Mouse (Mus musculus): ENCODE data around the gene Plppr3.

The Plppr3 gene

DNA sequence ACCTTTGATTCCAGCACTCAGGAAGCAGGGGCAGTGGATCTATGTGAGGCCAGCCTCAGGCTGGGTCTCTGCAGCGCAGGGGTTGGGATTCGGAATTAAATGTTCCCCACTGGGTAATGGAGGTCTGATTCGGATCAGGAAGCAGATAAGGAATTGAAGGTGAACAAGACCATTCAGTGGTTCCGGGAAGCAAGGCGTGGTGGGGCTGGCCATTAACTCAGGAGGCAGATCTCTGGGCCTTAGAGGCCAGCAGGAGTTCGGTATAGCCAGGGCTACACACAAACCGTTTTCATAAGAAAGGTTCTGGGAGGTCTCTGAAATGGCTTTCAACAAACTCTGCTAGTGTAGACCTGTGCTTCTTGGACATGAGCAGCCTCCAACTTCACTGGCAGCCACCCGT is 21.6 kb downstream of the Plppr3 start:
- no peak for DNase-seq (ENCODE audit: low read depth, low spot score)

GRCm38 (mm10) chr10:79852107-79852789 is 22.2 kb downstream of the Plppr3 start:
- DNase-seq (ENCODE audit: low read depth, low spot score) = no peak

DNA sequence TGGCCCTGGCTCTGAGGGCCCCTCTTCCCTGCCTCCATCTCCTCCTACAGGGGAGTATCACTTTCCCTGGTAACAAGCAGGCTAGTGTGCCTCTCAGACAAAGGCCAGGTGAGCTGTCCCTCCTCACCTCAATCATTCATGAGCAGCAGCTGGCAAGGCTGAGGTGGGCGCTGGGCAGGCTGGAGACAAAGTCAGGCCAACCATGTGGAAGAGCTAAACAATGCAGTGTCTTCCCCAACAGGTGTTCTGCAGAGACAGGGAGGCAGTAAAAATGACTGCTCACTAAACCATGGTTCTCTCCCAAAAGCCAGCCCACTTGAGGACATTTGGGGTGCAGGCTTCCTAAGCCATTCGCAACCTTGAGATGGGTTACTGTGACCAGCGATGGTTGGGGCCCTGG is 22.8 kb downstream of the Plppr3 start:
- DNase-seq (ENCODE audit: low read depth, low spot score) = no peak

GRCm38 (mm10) chr10:79849941-79850628 is 24.3 kb downstream of the Plppr3 start:
- no peak for DNase-seq (ENCODE audit: low read depth, low spot score)

DNA sequence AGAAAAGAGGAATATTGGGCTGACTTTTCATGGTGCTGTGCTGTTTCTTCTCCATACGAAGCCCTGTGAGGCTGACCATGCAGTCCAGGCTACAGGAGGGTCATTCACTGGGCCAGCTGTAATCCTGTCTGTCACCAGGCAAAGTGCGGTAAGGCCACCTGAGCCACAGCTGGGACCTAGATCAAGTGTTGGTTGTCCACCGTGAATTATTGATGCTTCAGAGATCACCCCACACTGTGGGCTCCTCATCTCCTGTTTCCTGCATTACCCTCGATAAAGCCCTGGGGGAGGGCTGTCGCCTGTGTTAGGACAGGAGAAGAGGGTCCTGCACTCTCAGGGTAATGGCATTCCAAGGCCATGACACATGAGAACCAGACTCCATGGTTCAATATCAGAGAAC is 27.9 kb downstream of the Plppr3 start:
- DNase-seq (ENCODE audit: low read depth, low spot score) = no peak

DNA sequence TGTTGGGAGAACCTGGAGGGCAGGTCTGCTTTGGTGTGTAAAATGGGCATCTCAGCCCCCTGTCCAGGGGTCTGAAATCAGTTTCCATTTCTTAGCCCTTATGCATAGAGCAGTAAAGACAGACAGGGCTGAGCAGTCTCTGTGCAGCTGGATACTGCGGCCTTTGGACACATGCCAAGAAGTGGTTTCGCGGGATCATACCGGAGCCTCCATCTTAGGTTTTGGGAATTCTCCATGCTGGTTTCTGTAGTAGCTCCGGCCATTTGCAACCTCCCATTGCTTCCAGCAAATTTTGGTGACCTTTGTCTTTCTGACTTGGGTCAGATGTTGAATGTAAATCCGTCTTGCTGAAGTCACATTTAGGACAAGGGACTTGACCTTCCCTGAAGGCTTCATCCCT is 31.0 kb downstream of the Plppr3 start:
- no peak for DNase-seq (ENCODE audit: low read depth, low spot score)

DNA sequence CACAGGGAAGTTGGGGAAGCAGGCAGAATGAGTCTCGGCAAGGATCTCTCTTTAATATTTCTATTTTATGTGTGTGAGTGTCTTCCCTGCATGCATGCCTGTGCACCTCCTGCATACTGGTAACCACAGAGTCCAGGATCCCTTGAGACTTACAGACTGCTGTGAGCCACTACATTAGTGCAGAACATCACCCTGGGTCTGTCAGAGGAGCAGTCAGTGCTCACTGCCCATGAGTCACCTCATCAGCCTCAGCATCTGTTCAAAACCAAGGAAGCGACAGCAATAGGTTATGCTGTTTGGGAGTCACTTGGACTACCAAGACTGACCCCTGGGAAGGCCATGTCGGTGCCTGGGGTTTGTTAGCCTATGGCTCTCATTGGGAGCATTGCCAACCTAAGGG is 32.1 kb downstream of the Plppr3 start:
- DNase-seq (ENCODE audit: low read depth, low spot score) = no peak

- DNase-seq (ENCODE audit: low read depth, low spot score) = peak; percentile 97
Measured at GRCm38 (mm10) chr10:79840644-79841551, 33.5 kb downstream of the Plppr3 start.

- DNase-seq (ENCODE audit: low read depth, low spot score) = no peak
Measured at GRCm38 (mm10) chr10:79840091-79840490, 34.3 kb downstream of the Plppr3 start.

- DNase-seq (ENCODE audit: low read depth, low spot score) = no peak
Measured at GRCm38 (mm10) chr10:79838151-79838550, 36.3 kb downstream of the Plppr3 start.

DNA sequence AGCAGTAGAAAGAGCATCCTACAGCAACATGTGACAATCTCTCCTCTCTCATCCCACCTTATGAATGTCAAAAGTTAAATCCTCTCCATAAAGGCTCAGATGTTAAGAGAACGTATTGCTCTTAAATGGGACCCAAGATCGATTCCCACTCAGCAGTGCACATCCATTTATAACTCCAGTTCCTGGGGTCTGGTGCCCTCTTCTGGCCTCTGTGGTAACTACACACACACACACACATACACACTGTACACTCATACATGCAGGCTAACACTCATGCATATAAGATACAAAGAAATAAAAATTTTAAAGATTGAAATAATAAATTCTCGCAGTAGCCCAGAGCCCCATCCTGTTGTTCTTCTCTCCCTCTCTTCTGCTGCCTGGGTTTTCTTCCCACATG is 37.5 kb downstream of the Plppr3 start:
- DNase-seq (ENCODE audit: low read depth, low spot score) = peak; percentile 74

GRCm38 (mm10) chr10:79834769-79835398 is 39.5 kb downstream of the Plppr3 start:
- DNase-seq (ENCODE audit: low read depth, low spot score) = peak; percentile 72

DNA sequence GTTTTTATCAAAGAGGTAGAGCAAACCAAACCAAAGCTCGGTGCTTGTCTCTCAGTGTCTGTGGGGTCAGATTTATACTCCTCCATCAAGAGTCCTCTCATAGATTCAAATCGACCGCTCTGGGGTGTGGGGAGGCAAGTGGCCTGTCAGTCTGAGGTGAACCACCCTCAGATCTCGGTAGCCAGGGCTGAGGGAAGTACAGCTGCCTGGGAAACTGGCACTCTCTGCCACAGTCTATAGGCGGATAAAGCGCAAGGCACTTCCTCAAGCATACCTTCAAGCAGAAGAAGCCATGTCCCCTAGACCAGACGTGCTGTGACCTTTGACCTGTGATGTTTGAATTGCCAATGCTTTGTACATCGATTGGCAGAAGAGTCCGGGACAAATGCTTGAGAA is 41.6 kb downstream of the Plppr3 start:
- no peak for DNase-seq (ENCODE audit: low read depth, low spot score)

DNA sequence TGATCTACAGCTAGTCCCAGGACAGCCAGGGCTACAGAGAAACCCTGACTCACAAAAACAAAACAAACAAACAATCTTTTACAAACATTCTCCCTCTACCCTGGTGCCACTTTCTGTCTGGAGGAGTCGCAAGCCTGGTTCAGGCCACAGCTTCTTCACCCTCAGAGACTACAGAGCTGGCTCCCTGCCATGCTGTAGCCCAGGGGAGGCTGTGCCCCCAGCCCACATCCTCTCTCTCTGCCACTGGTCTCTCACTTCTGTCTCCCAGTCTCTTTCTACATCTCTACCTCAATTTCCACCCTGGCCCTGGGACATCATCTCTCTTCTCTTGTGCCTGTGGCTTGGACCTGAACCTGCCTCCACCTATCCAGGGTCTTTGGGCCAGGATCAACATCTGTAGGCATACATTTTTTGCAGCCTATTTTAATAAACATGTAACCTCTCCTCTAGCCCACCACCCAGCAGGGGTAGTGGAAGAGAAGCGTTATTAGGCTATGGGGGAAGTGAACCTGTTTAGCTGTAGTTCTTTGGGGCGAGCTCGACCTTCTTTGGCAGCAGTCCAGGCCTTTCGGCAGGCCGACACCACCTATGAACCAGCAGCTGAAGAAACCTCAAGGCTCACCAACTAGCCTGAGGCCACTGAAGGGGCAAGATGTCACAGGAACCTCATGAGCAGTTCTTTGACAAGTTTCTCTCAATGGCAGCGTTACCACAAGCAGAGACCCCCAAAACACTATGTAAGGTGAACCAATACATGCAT is 42.2 kb downstream of the Plppr3 start:
- DNase-seq (ENCODE audit: low read depth, low spot score) = no peak

- DNase-seq (ENCODE audit: low read depth, low spot score) = no peak
Measured at GRCm38 (mm10) chr10:79831583-79831982, 42.9 kb downstream of the Plppr3 start.

- peak; percentile 43 for DNase-seq (ENCODE audit: low read depth, low spot score)
Measured at GRCm38 (mm10) chr10:79824413-79824812, 50.0 kb downstream of the Plppr3 start.

DNA sequence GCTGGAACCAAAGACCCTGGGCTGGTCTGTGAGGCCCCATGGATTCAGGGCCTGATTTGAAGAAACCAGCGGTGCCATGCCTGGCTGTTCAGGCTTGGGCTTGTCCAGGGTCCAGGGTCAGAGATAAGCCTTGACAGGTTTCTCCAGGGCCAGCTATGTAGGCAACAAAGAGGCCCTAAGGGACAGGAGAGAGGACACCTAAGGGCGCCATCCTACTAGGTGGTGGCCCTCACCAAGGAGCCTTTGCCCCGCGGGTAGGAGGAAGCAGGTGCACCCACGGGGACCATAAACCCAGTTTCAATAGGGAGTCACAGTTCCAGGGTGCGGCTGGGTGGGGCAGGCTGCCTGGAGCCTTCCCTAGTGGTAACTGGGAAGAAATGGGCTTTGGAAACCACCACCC is 51.4 kb downstream of the Plppr3 start:
- no peak for DNase-seq (ENCODE audit: low read depth, low spot score)

- no peak for DNase-seq (ENCODE audit: low read depth, low spot score)
Measured at GRCm38 (mm10) chr10:79822372-79822771, 52.1 kb downstream of the Plppr3 start.

- DNase-seq (ENCODE audit: low read depth, low spot score) = no peak
Measured at GRCm38 (mm10) chr10:79821731-79822130, 52.7 kb downstream of the Plppr3 start.

GRCm38 (mm10) chr10:79820782-79821181 is 53.7 kb downstream of the Plppr3 start, which contains the start of gene Misp:
Misp (plus strand) TSS chr10:79820989.
- peak; percentile 39 for DNase-seq (ENCODE audit: low read depth, low spot score)

DNA sequence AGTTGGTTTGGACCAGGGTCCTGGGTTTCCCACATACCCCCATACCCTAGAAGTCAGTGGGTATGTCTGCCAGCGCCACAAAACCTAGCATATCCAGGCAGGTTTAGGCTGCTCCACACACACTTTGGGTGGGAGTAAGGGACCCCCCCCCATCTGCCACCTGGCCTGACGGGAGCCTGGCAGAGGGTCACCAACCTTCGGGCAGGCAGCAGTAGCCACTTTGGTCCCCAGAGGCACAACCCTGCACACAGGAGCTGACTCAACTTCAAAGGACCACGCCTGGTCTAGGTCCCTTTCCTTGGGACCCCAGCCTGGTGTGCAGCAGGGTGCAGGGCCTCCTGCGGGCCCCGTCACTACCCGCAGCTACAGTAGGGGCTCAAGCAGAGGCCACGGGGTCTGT is 54.2 kb downstream of the Plppr3 start:
- DNase-seq (ENCODE audit: low read depth, low spot score) = no peak

Measured in ZHBTc4 (cell line).